Mouse (Mus musculus) kidney, adult 18-20 months (tissue): ENCODE measurements around the gene Rreb1.

Experiments used
- DNase-seq: peaks from one replicate; pipeline ENCODE4 v3.0.0; 2021

The Rreb1 gene

DNA sequence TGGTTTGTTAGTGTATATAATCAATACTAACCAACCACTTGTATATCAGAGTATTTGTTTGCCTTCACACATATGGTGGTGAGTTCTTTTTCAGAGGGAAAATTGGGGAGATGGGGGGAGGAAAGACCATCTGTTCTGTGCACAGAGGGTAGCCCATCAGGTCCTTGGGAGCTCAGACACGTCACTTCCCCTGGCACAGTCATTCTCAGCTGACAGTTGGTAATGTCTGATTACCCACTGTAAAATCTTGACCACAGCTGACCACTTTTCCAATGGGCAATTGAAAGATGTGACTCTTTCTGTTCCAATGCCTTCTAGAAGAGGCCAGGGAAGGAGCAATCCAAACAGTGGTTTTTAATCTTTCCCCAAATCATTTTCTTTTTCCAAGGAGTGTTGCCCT is 101.8 kb downstream of the Rreb1 start:
- no peak for DNase-seq

GRCm38 (mm10) chr13:37880581-37881130 is 102.5 kb downstream of the Rreb1 start:
- no peak for DNase-seq

DNA sequence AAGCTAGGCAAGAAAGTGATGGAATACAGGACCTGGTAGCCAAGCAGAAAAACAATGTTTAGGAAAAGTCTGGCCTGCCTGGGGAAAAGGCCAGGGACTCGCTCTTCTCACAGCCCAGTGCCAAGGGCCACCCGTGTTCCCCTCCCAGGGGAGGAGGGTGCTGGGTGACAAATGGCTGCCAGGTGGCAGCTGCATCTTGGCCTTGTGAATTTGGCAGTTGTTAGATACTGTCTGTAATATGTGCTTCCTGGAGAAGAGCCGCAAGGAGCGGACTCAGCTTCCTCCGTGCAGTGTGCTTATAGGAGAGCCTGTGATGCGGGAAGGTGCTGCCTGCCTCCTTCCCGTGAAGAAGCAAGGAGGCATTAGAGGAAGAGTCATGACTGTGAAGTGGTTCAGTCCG is 104.3 kb downstream of the Rreb1 start:
- no peak for DNase-seq

DNA sequence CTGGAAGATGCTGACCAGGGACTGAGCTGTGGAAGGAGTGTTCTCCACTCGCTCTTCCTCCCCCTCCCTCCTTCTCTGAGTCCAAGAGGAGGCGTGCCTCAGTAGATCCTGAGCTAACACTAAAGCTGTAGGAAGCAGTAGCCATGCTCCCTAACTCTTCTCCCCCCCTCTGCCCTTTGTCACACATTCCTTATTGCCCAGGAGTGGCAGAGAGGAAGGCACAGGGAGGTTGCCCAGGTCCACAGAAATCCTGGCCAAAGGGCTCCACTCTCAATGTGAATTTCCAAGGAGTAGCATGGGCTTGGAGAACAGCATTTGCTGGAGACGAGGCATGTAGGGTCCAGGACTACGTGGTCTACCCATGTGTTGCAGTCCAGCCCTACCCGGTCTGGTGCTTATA is 104.8 kb downstream of the Rreb1 start:
- DNase-seq: no peak

DNA sequence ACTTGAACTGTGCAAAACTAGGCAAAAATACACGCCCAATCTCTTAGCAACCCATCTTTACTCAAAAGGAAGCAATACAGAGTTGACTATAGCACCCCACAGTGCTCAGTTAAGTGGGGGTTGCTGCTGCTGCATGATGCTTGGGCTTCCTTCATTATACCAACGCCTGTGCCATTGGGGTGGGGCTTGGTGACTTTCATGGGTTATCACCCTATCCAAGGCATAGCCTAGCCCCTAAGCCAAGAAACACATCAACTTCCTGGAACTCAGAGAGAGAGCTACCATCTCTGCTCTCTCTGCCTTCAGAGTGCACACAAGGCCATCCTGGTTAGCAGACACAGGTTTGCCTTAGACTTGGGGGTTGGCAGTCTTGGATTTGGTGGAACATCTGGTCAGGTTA is 107.2 kb downstream of the Rreb1 start:
- no peak for DNase-seq

GRCm38 (mm10) chr13:37886024-37886423 is 107.8 kb downstream of the Rreb1 start:
- DNase-seq: no peak

DNA sequence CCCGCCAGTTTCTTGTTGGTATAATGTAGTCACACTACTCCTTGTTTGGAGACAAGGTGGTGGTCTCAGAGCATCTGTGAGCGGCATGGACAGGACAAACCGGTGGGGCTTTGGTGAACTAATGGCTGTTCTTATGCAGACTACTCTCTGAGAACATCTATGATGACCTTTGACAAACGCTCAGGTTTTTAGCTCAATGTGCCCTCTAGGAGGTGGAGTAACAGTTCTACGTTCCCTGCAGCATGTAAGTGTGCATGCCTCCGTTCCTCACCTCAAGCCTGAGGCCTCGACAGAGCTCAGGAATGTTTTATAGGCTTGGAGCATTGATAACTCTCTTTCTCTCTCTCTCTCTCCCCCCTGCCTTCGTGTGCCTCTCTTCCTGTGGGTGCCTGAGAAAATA is 116.6 kb downstream of the Rreb1 start:
- DNase-seq: no peak

DNA sequence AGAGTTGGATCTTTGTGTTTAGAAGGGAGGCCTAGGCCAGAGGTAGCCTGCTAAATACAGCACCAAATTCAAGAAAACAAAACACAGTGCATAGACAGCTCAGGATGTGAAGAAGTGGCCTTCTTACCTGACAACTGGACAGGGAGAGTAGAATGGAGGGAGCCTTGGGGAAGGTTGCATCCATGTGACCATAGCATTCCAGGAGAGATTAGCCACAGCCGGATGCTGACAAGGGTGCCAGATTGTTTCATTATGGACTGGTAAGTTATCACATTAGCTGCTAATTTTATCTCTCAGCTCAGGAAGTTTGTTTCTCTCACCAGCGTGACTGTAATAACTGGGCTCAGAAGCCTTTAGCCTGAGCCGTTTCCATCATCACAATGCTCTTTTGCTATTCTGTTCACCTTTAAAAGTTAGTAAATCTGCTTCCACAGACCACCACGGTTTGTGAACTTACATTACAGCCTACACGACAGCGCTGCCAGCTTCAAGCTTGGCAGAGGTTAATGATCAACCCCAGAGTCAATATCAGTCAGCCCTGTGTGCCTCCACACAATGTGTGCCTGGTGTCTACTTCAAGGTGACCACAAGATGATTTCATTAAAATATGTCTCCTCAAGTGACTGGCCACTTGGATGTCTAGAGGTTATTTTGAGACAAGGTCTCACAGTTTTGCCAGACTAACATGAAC is 117.5 kb downstream of the Rreb1 start:
- peak; percentile 62 for DNase-seq

- no peak for DNase-seq
Measured at GRCm38 (mm10) chr13:37896423-37896822, 118.2 kb downstream of the Rreb1 start.

- no peak for DNase-seq
Measured at GRCm38 (mm10) chr13:37898772-37899171, 120.6 kb downstream of the Rreb1 start.

DNA sequence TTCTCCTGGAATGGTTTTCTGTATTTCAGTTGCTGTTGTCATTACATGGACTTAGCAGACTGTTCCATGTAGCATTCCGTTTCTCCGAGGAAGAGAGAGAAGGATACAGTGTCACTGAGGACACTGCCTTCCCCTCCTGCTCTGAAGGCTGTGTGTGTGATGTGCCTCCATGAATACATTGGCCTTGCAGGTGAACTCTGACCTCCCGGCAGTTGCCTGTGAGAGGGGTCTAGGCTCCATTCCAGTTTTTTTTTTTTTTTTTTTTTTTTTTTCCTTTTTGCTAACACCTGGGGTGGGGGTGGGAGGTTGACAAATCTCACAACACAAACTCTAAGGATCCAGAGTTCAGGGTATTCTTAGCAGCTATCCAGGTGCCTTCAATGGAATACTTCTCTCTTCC is 124.8 kb downstream of the Rreb1 start:
- no peak for DNase-seq

DNA sequence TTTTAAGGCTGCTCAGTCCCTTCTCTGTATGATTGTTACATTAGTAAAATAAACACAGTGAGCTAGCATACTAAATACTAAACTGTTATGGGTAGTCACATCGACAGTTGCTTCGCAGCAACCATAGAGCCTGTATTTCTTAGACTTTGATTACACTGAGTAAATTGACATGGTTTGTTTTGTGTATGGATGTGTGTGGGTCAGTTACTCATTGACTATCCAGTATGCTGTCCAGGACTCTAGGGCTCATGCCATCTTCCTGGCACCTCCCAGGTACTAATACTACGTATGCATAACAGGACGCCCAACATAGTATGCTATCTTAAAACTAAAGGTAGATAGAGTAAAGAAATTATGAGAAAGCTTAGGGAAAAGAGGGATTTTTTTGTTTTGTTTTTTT is 125.3 kb downstream of the Rreb1 start:
- no peak for DNase-seq

DNA sequence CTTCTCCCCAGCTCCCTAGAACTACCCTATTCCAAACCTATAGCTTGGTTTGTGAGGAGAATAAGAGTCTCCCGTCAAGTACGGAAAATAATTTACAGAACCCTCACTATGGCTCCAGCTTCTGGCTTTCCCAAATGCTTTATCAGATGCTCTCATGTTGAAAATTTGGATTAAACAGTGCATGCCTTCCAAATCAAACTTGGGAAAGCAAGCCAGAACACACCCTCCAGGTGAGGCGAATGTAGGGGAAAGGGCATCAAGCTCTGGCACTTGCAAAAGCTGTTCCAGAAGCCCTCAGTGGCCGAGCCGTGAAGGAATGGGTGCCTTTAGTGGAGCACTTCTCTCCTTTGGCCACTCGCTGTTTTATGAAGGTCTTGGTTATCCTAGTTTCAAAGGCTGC is 126.2 kb downstream of the Rreb1 start:
- no peak for DNase-seq

- no peak for DNase-seq
Measured at GRCm38 (mm10) chr13:37908061-37908460, 129.9 kb downstream of the Rreb1 start.

DNA sequence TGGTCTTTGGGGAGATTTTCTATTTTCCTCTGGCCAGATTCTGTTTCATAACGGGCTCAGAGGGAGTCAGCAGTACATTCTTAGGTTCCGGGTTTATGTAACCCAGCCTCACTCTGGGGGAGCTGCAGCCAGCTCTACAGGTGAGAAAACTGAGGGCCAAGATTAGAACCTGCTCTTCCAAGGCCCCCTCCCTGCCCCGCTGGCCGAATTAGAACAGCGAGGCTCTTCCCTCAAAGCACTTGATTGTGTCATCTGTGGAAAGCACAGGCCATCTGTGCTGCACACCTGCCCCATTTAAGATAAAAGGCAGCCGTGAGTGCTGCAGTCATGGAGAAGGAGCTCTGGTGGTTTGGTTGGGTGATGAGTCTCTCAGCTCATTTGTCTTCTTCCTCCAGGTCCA is 130.3 kb downstream of the Rreb1 start:
- DNase-seq: no peak

DNA sequence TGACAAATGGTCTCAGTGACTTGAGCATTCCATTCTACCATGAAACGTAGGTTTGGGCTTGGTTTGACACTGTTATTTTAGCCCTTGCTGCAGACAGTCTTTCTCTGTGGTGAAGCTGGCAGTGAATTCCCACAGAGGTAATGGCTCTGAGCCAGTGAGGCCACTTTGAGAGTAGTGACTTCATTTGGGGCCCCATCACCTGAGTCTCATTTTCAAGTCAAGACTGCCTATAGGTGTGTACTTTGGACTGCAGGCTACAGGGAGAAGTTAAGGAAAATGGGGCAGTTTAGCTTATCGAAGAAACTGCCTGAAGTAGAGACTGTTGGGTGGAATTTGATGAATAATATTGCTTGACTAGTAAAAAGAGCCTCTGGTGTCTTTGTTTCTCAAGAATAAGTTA is 131.0 kb downstream of the Rreb1 start:
- no peak for DNase-seq

- DNase-seq: no peak
Measured at GRCm38 (mm10) chr13:37912011-37912410, 133.8 kb downstream of the Rreb1 start.

DNA sequence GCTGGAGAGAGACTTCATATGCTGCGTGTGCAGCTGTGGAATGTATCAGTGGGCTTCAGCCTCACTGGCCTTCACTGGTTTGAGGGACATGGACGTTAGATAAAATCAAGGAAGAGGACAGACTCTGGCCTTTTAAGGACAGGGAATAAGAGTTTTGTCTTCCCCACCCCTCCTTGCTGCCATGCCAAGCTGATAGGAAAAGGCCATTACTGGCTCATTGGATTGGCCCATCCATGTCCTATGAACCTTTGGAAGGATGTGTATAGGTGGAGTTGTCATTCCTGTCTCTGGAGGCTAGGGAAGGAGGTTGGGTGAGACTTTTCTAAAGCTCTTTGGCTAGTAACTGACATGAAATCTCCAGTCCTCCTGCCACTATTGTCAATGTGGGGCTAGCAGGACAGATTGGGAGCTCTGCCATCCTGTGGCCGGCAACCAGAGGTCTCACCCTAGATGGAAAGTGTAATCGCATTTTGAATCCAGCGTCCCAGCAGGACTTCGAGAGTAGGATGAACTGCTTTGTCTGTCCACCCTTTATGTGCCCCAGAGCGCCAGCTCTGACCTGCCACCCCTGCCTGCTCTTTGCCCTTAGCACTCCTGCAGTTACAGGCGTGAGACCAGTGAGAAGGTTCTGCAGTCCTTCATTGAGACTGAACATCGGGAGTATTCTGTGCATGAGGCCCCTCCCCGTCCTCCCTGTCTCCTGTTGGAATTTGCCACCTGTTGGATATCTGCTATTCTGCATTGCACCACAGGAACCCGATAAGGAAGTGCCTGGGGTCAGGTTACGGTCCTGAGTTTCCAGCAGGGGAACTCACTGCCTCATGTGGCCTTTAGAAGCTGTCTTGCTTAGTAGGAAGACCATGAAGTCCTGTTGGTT is 134.6 kb downstream of the Rreb1 start:
- no peak for DNase-seq

- no peak for DNase-seq
Measured at GRCm38 (mm10) chr13:37913963-37914362, 135.8 kb downstream of the Rreb1 start.

- DNase-seq: no peak
Measured at GRCm38 (mm10) chr13:37918336-37919261, 140.4 kb downstream of the Rreb1 start.

GRCm38 (mm10) chr13:37919711-37920277 is 141.6 kb downstream of the Rreb1 start:
- DNase-seq: no peak

DNA sequence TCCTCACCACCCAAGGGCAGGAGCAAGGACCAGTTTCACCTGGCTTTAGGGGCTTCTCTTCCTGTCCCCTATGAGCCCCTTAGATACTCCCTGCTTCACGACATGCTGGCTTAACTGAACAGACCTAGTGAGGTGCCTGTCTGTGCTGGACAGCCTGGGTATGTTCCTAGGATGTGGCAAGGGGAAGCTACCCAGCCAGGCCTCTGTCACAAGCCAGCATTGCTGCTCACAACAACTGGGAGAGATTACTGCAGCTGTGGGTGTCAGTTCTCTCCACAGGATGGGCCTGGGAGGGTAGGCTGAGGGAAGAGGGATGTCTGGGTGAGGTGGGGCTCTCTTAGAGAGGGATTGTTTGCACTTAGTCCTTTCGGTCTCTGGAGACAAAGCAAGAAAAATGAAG is 142.5 kb downstream of the Rreb1 start:
- DNase-seq: no peak

DNA sequence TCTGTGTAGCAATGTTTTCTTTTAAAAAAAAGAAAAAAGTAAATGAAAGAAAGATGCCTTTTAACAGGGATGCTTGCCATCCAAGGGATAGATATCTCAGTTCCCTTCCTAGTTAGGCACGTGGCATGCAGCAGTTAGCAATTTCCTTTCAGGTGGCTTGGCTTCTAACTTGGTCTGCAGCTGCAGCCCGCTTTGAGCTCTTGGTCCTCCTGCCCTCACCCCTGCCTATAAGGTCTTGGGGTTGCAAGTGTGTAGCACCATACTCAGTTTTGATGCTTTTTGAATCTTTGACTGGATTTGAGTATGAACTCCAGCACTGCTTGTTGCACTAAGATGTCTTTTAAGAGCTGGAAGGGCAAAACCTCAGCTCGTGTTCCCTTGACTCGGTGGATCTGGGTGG is 144.9 kb downstream of the Rreb1 start:
- DNase-seq: no peak
